Mouse (Mus musculus): ENCODE measurements around the gene Sgtb.
A peak's percentile ranks its signal among the peaks of the same experiment; 100 is the strongest.

The Sgtb gene

DNA sequence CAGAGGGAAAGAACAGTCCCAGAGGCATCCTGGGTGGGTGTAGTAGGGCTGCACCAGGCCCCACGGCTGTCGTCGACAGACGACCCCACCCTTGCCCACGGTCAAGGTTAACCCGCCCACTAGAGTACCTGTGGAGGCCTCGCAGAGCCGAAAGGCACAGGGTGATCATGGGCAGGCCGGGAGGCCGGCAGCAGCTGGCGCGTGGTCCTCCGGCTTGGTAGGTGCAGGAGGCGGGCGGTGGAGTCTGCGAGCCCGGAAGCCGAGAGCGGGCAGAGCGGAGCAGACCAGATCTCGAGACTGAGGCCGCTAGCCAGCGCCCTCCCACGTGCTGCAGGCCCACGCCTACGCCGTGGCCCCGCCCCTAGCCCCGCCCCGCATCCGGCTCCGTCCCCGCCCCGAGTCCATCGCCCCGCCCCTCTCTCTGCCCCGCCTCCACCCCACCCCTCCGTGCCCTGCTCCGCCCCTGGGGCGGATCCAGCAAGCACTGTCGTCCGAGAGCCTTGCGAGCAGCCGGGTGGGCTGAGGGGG, at the start of gene Sgtb, which contains the start of gene Nln:
Sgtb (plus strand) TSS at position 454 of the 528 bp plus-strand sequence.
Nln (minus strand) TSS at position 327 of the 528 bp plus-strand sequence.
- DNase-seq (ENCODE audit: low spot score) = peak; percentile 37

DNA sequence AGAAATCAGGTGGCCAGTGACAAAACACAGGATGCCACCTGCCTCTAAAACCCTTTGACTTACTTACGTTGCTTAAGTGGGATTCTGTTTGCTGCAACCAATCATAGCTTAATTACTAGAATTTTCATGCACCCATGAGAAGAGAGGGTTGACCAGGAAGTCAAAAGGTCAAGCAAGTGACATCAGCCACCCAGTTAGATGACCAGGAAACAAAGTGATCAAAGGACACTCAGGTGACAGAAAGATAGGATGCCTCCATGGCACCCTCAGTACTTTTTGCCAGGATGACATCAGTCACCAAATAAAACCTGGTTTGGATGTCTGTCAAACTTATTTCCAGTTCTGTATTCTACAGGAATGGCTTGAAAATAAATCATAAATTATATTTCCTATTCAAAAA, 49.3 kb upstream of the Sgtb start:
- DNase-seq (ENCODE audit: low spot score) = no peak

DNA sequence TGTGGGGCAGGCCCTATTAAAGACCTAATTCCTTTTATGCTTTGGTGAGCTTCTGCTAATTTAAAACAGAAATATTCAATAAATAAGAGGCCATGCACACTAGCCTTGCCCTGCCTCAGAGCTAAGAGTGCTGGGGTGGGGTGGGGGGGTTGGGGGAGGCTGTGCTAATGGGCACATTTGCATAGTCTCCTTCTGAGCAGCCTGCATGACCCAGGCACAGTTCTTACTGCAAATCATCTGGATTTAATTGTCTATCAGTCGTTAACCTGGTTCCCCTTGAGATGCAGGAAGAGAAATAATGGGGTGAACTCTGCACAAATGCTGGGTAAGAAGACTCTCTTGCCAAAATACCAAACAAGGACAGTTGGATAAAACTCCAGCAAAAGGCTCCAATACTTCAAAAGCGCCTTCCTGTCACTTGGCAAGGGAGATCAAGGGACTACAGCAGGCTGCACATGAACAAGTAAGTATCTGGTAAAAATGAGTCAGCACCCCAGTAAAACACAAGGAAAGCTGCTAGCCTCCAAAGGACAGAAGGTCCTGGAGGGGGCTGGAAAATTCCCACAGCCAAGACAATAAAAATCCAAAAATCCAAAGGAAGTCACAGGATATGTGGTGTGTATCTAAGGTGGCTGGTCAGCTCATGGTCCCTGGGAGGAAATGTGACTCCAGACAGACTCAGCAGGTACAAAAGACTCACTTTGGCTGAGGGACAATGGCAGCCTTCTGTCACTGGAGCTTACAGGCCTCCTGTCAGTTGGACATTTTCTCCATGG, 47.4 kb upstream of the Sgtb start:
- DNase-seq (ENCODE audit: low spot score) = no peak

DNA sequence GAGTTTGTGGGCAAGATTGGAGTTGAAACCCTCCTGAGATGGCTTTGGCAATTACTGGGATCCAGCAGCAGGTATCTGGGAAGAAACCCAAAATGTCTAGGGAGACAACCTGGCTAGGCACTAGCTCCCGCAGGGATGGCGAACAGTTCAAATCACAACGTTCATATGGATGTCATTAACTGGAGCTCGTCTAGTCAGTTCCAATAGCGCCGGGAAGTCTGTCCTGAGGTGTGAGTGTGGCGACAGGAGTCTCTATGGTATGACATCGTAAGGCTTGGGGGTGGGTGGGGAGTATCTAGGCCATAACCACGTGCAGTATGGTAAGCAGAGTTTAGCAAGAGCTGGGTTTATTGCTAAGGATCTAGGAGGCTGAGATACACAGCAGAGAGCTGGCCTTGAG, 46.5 kb upstream of the Sgtb start:
- no peak for DNase-seq (ENCODE audit: low spot score)

DNA sequence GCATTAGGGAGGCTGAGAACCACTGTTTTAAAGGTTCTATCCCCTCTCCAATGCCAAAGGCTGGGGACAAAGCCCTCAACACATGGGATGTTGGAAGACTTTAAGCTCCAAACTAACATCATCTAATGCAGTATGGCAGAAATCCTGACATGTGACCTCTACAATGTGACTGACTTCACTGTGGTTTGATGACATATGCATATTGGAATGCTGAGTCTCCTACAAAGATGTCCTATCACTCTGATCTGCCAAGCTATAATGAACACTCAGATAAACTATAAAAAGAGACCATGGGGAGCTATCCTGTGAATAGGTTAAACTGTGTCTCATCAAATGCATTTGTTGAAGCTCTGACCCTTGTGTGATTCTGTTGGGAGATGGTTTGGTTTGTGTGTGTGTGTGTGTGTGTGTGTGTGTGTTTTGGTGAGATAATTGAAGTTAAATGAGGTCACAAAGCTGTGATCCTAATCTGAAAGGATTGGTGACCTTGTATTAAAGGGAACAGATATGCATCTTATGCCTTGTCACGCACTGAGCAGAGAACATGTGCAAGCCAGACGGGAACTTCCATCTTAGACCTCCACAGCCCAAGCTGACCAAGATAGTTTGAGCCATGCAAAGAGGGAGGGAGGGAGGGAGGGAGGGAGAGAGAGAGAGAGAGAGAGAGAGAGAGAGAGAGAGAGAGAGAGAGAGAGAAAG, 43.7 kb upstream of the Sgtb start:
- no peak for DNase-seq (ENCODE audit: low spot score)

DNA sequence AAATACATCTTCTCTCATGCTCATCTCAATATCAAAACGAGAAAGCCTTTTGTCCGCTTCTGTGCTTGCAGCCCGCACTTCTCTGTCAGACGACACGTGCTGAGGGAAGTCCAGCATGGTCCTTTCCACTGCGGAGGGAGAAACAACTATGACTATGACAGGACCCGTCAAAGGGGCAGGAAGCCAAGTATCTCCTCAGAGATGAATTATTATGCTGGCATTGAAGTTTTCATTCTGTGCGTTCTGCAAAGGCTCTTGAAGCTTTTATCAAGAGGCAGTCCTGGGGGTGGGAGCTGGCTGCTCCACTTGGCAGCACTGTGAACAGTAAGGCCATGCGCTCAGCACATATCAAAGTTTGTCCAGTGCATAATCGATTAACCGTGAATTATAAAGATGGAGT, 40.3 kb upstream of the Sgtb start:
- no peak for DNase-seq (ENCODE audit: low spot score)

DNA sequence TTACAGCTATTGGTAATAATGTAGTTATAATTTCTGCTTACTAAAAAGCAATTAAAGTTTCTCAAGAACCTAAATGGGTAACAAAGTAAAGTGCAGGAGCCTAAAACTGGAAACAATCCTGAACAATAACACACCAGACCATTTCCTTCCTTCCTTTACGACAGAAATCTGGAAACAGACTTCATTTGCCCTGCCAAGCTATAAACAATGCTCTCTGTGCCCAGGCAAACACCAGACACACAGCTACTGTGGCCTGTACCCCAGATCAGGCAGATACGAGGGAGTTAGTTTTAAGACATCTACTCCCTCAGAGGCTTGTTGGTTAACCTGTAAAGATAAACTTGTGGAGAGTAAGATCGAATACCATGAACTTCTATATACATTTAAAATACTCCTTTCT, 38.8 kb upstream of the Sgtb start:
- no peak for DNase-seq (ENCODE audit: low spot score)

DNA sequence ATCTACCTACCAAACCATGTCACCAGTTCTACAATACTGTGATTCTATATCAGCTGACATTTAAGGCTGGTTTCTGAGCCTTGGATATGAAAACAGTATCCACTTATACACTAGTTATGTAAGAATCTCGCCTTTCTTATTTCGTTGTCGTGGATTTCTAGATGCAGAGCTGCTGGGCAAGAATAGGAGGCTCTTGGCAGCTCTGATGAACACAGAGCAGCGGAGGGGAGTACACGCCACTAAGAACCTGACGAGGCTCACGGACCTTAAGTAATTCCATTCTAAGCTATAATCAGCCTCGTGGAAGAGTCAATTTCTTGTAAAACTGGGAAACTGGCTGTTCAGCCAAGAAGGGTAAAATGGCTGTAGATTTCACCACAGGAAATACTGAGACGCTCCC, 37.2 kb upstream of the Sgtb start:
- DNase-seq (ENCODE audit: low spot score) = no peak

DNA sequence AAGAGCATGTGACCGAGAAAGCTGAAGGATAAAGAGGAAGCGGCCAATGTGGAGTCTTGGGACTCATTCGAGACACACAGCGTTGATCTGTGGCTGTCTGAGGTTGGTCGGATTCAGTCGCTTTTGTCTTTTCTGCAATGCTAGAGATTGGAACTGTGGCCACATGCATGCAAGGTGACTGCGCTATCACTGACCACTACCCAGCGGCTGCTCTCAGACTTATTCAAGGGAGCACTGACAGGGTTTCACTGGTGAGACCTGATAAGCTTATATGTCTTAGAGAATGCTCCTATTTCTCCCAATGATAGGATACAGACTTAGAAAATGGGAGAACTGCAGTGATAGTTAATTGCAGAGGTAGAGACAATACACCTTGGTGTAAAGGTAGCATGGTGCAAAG, 35.3 kb upstream of the Sgtb start:
- DNase-seq (ENCODE audit: low spot score) = no peak

DNA sequence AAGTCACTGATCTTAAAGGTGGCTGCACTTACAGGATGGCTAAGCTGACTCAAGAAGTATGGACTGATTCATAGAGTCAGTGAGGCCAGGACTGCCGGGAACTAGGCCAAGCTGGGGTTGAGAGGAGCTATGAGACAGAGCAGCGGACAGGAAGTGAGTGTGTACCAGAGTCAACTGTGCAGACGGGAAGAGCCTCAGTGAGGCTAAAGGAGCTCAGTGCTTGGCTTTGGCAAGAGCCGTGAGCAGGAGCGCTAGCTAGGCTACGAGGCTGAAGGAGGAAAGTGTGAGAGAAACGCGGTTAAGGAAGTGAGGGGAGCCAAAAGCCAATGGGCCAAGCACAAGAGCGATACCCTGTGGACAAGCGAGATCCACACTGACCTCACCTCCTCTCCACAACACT, 34.8 kb upstream of the Sgtb start:
- no peak for DNase-seq (ENCODE audit: low spot score)

DNA sequence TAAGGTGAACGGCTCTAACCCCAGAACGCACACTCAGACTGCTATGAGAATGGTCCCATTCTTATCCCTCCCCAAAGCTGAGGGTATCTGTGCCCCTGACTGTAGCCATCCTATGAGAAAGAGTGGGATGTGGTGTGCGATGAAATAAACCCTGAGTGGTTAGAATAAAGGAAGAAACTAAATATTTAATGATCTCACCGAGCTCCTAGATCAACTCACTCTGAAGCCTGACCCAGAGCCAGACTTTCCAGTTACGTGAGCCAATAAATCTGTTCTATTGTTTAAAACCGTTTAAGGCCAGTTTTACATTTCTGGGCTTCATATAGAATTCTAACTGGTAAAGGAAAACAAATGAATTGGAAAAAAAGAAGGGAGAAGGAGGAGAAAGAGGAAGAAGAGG, 32.5 kb upstream of the Sgtb start:
- DNase-seq (ENCODE audit: low spot score) = no peak

DNA sequence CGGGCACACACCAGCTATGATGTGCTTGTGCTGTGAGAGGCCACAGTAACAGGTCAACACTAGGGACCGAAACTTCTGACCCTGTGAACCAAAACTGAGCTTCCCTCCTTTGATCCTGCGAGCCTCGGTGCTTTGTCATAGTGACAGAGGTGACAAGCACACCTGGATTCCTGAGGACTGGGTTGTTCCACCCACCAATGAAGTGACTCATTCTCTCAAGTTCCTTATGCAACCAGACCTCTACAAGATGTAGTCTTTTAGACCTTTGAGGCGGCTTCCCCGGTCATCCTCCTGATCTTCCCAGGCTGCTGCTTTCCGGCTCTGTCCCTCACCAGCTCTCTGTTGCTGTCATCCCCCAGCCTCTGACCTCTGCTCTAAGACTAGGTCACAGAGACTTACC, 27.0 kb upstream of the Sgtb start:
- DNase-seq (ENCODE audit: low spot score) = no peak

DNA sequence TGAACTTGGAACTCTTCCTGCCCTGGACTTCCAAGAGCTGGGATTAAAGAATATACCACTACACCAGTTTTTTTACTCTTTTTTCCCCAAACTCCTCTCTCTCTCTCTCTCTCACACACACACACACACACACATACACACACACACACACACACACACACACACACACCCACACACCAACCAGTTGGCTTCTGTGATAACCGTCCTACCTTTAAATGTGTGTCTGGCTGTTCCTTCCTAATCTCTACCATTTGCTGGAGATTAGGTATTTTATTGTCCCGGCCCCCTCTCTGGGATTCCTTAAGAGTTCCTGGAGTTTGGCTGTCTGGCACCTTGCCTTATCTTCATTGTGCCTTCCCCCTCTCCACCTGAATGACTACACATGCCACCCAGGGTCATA, 24.9 kb upstream of the Sgtb start:
- no peak for DNase-seq (ENCODE audit: low spot score)

DNA sequence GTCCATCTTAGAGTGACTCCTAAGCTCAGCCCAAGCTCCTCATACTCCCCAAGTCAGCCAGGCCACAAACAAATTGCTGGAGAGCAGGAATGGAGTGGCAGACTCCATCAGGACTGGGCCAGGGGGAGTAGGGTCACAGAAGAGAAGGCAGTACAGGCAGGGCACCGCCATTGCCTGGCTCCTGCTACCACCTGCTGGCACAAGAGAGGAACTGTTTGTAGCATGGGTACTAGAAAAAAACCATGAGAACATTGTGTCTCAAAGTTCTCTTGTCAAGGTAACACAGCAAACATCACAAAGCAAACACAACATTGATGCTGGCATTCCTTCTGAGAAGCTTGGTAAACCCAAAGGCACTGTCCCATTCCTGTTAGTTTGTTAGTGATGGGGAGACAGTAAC, 20.2 kb upstream of the Sgtb start:
- DNase-seq (ENCODE audit: low spot score) = no peak

DNA sequence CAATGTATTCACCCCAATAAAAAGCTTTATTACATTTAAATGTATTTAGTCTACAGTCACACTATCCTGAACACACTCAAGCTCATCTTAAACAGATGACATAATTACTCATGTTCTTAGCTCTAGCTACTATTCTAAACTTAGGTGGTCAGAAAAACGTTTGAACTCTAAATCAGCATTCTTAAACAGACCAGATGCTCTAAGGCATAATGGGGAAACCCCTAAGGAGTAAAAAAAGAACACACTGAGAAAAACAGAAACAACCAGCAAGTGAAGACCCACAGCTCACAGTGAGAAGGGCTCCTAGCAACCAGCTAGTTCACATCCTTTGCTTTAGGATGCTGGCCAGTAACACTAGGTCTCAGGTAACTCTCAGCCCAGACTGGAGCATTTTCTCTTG, 17.8 kb upstream of the Sgtb start:
- no peak for DNase-seq (ENCODE audit: low spot score)

DNA sequence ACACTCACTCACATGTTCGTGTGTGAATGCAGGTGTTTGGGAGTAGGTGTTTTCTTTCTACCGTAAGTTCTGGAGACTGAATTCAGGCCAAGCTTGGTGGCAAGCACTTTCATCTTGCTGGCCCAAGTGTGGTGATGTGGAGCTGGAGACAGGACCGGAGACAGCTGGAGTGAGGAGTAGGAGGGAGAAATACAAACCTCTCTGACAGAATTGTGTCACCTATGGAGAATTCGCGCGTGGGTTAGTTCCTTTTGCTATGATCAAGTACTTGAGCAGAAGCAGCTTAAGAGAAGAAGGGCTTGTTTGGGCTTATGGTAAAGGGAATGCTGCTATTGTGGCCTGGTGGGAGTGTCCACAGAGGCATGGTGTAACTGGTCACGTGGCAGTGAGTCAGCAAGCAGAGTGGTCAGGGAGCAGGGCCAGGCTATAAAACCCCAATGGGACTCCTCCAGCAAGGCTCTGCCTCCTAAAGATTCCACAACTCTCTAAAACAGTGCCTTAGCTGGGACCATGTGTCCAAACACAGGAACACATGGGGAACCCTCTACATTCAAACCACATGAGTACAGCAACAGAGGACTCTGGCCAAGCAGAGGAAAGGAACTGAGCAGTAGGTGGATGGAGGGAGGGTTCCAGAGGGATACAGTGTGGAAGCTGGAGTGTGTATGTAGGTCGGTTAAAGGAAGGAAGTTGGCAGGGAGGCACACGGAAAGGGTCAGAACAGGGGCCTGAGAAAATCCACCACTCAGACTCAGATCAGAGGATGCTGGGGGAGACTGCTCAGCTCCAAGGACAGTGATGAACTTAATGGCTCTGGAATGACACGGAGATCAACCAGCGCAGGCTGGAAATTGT, 14.8 kb upstream of the Sgtb start:
- no peak for DNase-seq (ENCODE audit: low spot score)

DNA sequence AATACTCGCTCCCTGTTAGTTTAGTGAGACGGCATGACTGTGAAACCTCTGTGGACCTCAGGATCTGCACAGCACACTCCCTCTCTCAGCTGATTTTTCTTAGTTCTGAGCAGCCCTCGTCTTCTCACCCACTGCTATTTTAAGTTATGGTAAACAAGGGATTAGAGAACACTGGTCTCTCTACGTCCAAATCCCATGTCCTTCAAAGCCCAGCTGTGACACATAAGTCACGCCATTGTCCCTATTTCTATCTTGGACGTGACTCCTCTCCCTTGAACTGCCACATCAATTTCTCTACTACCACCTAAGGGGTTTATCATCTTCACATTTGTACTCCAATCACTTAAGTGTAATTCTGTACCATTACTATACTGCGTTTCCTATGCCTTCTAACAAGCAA, 13.6 kb upstream of the Sgtb start:
- no peak for DNase-seq (ENCODE audit: low spot score)

DNA sequence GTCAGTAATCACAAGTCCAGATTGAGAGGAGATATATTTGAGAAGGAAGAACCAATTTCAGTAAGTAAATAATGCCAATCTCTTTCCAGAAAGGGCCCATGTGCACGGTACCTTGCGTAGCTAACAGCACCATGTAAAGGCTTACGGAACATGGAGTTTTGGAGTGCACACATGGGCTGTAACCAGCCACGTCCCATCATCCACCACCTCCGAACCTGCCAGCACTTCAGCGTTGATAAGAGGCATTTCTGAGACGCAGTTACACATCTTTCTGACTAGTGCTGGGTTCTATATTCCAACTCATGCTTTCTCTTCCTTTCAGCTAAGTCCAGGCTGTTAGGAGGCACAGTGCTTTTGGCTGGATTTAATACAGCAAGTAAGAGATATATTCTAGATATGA, 12.4 kb upstream of the Sgtb start:
- DNase-seq (ENCODE audit: low spot score) = no peak

DNA sequence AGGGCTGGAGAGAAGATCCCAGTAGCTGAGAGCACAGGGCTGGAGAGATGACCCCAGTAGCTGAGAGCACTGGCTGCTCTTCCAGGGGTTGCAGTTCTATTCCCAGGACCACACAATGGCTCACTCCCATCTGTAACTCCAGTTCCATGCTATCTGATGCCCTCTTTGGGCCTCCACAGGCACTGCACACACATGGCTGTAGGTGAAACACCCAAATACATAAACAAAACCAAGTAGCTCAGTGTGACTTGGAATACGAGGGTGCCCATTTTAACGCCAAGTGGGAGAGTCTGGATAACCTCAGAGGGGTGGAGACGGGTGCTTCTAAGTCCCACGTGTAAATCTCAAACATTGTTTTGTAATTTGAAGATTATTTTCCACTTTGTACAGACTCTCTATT, 9.1 kb upstream of the Sgtb start:
- DNase-seq (ENCODE audit: low spot score) = no peak

DNA sequence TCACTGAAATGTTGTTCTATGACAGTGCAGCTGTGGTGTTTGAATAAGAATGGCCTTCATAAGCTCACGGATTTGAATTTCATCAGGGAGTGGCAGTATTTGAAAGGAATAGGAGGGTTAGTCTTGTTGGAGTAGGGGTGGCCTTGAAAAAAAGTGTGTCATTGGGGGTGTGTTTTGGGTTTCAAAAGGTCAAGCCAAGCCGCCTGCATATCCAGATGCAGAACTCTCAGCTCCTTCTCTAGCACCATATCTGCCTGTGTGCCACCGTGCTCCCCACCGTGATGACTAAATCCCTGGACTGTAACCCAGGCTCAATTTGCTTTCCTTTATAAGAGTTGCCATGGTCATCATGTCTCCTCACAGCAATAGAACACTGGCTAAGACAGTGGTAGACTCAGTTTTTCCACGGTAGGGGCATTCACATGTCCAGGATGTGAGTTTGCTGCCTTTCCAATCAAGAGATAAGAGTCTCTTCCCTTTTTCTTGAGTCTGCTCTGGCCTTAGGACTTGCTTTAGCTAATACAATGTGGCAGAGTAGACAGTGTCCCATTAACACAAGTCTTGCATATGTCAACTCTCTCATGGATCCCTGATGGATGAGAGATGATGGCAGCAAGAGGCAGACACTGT, 7.8 kb upstream of the Sgtb start:
- no peak for DNase-seq (ENCODE audit: low spot score)

DNA sequence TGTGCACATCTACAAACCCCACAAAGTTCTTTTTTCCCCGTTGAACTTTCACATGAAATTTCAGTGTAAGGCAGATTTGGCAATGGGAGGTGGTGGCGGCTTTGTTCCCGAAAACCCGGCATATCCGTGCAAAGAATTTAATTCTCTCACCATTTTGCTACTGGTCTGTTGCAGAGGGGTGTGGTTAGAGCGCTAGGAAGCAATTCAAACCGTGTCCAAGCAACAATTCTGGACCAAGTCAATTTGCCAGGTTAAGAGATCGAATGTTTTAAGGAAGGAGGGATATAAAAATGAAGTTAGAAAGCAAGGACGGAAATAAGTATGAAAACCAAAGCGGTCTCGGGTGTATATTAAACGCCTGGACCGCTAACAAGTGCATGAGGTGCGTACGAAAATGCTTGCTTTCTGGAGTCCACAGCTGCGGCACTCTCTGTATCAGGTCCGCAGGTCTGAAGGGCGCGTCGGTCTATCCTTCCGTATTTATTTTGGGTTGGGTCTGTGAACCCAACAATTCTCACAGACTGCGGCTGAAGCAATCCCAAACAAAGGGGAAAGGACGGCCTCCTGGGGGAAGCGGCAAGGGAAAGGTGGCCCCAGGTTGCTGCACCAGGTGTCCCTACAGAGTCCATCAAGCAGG, 772 bp upstream of the Sgtb start:
- DNase-seq (ENCODE audit: low spot score) = no peak
